Mouse (Mus musculus) intestine, embryonic 16.5 days (tissue): ENCODE measurements around the gene Retsat. TPM values are rescaled to one million over a fixed set of nuclear protein-coding genes. Genes with fewer than 3 reads are reported as not detected.

ENCODE experiments used
- ATAC-seq: fragments of 200-750 bp; cut with Nextera tagmentation; 2 replicates; pipeline ENCODE4 v1.8.0; 2017; ENCODE audit warnings: moderate TSS enrichment, moderate library complexity
- H3K27ac ChIP-seq: fragments of 300-500 bp; sonication (generic); 2 replicates; pipeline ENCODE4 v1.5.1; 2014; ENCODE audit warnings: mild to moderate bottlenecking, low read length
- H3K27me3 ChIP-seq: fragments of 300-500 bp; sonication (generic); replicated peaks from 2 replicates; pipeline ENCODE4 v1.6.1; 2014; ENCODE audit warnings: low read length, control low read depth, mixed read lengths; ENCODE audit not compliant: control insufficient read depth, insufficient read depth
- H3K36me3 ChIP-seq: fragments of 300-500 bp; sonication (generic); 2 replicates; pipeline ENCODE4 v1.6.1; 2014; ENCODE audit warnings: low read length, control low read depth; ENCODE audit not compliant: control insufficient read depth, insufficient read depth
- H3K4me1 ChIP-seq: fragments of 300-500 bp; sonication (generic); 2 replicates; pipeline ENCODE4 v1.6.1; 2014; ENCODE audit warnings: low read length, control low read depth, mixed read lengths; ENCODE audit not compliant: control insufficient read depth, insufficient read depth
- H3K4me2 ChIP-seq: fragments of 300-500 bp; sonication (generic); 2 replicates; pipeline ENCODE4 v1.6.1; 2014; ENCODE audit warnings: low read depth, low read length, control low read depth
- H3K4me3 ChIP-seq: fragments of 300-500 bp; sonication (generic); 2 replicates; pipeline ENCODE4 v1.5.1; 2014; ENCODE audit warnings: mild to moderate bottlenecking, low read length
- H3K9ac ChIP-seq: fragments of 300-500 bp; sonication (generic); 2 replicates; pipeline ENCODE4 v1.6.1; 2014; ENCODE audit warnings: low read depth, low read length
- H3K9me3 ChIP-seq: fragments of 300-500 bp; sonication (generic); 2 replicates; pipeline ENCODE4 v1.6.1; 2016; ENCODE audit warnings: low read length, control low read depth; ENCODE audit not compliant: control insufficient read depth
- WGBS: fragments of 180-500 bp; shearing (Covaris S2); extraction: QIAGEN DNeasy Blood & Tissue Kit; methylation state at CpG from one replicate; pipeline ENCODE4 v1.1.7; 2014; 5-methylcytosine and 5-hydroxymethylcytosine counted together
- polyA plus RNA-seq: library from polyadenylated mRNA; unstranded; fragments of >200 nt; fragmentation: Nextera tagmentation; extraction: Ambion mirVana; gene quantifications from 2 replicates; pipeline ENCODE4 v1.2.1, GENCODE M21; 2015

The Retsat gene
- polyA plus RNA-seq, 1 experiment from 2014 or later = 41.1 TPM

DNA sequence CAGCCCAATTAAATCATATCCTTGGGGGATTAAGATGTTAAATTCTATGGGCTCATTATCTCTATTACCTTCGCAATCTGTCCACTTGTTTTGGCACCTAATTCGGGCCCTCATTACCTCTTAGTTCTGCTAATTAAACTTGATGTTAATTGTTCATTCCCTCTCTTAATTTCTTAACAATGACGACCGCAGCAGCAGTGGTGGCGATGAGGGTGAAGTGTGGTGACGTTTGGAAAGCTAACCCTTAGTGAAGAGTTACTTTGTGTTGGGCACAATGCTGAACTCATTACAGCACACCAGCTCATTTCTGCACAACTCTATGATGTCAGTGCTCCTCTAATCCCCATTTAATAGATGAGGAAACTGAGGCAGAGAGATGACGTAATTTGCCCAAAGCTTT is 47.1 kb downstream of the Retsat start:
- no peaks in the 10 kb centered on the region for H3K27me3 ChIP-seq
- H3K4me1 ChIP-seq = no peaks in the 10 kb centered on the region
- H3K9me3 ChIP-seq = no peaks in the 10 kb centered on the region
- no peak for ATAC-seq
- H3K4me3 ChIP-seq = no peak overlapping the region
- H3K9ac ChIP-seq = no peak overlapping the region
- 91% methylated on average over 7 of the region's 7 CpGs for WGBS
- no peak overlapping the region for H3K27ac ChIP-seq
- H3K36me3 ChIP-seq = no peaks in the 10 kb centered on the region
- no peak overlapping the region for H3K4me2 ChIP-seq

GRCm38 (mm10) chr6:72647383-72647820 is 49.1 kb downstream of the Retsat start:
- Histone ChIP-seq H3K9ac (no peak overlapping the region), H3K4me2 (no peak overlapping the region), H3K27ac (no peak overlapping the region), H3K27me3 (no peaks in the 10 kb centered on the region), H3K4me1 (peaks cover 7% of the 10 kb centered on the region), H3K36me3 (no peaks in the 10 kb centered on the region), H3K4me3 (no peak overlapping the region), H3K9me3 (no peaks in the 10 kb centered on the region)
- peak; percentile 36 for ATAC-seq
- 51% methylated on average over 10 of the region's 10 CpGs for WGBS

- Histone ChIP-seq H3K9ac (no peak overlapping the region), H3K27me3 (no peaks in the 10 kb centered on the region), H3K27ac (no peak overlapping the region), H3K36me3 (no peaks in the 10 kb centered on the region), H3K4me2 (no peak overlapping the region), H3K9me3 (no peaks in the 10 kb centered on the region), H3K4me1 (peaks cover 7% of the 10 kb centered on the region), H3K4me3 (no peak overlapping the region)
- 65% methylated on average over 12 of the region's 12 CpGs for WGBS
- ATAC-seq = no peak
These were observed 49.8 kb downstream of the Retsat start for GRCm38 (mm10) chr6:72648002-72648595.

DNA sequence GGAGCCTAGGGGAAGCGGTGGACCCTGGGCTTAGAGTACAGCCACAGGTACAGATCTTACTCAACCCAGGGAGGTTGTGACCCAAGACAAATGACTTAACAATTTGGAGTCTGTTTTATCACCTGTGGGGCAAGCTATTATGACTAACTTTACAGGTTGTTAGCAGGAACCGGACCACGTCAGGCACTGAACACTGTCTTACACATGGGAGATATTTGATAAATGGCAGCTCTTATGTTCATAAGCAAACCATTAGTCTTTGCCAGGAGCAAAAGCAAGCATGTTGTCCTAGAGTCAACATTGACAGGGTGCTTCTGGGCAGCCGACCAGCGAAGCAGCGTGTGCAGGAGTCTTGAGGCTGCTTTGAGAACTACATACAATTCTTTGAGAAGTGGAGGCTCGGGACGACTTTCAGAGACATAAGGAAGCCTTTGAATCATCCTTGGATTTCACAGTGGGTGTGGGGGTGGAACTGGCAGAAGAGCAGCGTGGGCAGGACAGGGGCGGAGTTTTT is 52.1 kb downstream of the Retsat start:
- Histone ChIP-seq H3K4me3 (no peak overlapping the region), H3K27ac (no peak overlapping the region), H3K27me3 (no peaks in the 10 kb centered on the region), H3K9ac (no peak overlapping the region), H3K4me1 (peaks cover 22% of the 10 kb centered on the region), H3K4me2 (no peak overlapping the region), H3K36me3 (no peaks in the 10 kb centered on the region), H3K9me3 (no peaks in the 10 kb centered on the region)
- peak; percentile 47; the same call in 1 of the 2 replicates for ATAC-seq
- WGBS = 43% methylated on average over 10 of the region's 10 CpGs

DNA sequence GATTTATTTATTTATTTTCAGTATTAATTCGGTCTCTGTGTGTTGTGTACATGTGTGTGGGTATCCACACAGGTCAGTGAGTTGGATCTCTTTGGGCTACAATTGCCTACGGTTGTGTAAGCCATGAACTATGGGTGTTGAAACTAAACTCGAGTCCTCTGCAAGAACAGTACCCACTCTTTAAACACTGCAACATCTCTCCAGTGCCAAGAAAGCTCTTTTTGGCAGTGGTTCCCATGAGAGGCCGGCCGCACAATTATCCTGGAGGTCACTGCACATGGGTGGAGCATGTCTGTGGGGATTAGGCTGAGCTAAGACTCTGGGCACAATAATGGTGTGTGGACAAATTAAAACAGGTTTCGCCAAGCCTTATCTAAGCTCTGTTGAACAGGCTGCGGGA is 55.1 kb downstream of the Retsat start:
- Histone ChIP-seq H3K36me3 (no peaks in the 10 kb centered on the region), H3K4me1 (peaks cover 33% of the 10 kb centered on the region), H3K27ac (no peak overlapping the region), H3K9ac (no peak overlapping the region), H3K4me3 (no peak overlapping the region), H3K27me3 (no peaks in the 10 kb centered on the region), H3K9me3 (no peaks in the 10 kb centered on the region), H3K4me2 (no peak overlapping the region)
- ATAC-seq = no peak
- 63% methylated on average over 7 of the region's 7 CpGs for WGBS

GRCm38 (mm10) chr6:72654355-72654754 is 56.1 kb downstream of the Retsat start:
- 90% methylated on average over 6 of the region's 6 CpGs for WGBS
- Histone ChIP-seq H3K27ac (0 out of 2 replicates have a peak overlapping the region, but pooled peaks have one; percentile 33), H3K4me3 (no peak overlapping the region), H3K4me1 (peaks cover 35% of the 10 kb centered on the region), H3K9me3 (no peaks in the 10 kb centered on the region), H3K9ac (no peak overlapping the region), H3K36me3 (no peaks in the 10 kb centered on the region), H3K4me2 (no peak overlapping the region), H3K27me3 (no peaks in the 10 kb centered on the region)
- ATAC-seq = no peak

- H3K27ac ChIP-seq = peak overlapping the region; percentile 88
- H3K36me3 ChIP-seq = no peaks in the 10 kb centered on the region
- H3K27me3 ChIP-seq = no peaks in the 10 kb centered on the region
- H3K4me3 ChIP-seq = peak overlapping the region; percentile 33
- WGBS = 28% methylated on average over 20 of the region's 20 CpGs
- peak; percentile 79 for ATAC-seq
- H3K4me1 ChIP-seq = peaks cover 44% of the 10 kb centered on the region
- H3K9ac ChIP-seq = peak overlapping the region; percentile 50
- H3K4me2 ChIP-seq = peak overlapping the region; percentile 50
- no peaks in the 10 kb centered on the region for H3K9me3 ChIP-seq
These were observed 57.2 kb downstream of the Retsat start for GRCm38 (mm10) chr6:72655309-72656052.

- H3K9me3 ChIP-seq = no peaks in the 10 kb centered on the region
- peaks cover 44% of the 10 kb centered on the region for H3K4me1 ChIP-seq
- H3K4me2 ChIP-seq = no peak overlapping the region
- 0 out of 2 replicates have a peak, but pooled peaks have one; percentile 9 for ATAC-seq
- H3K27ac ChIP-seq = peak overlapping the region; percentile 88
- H3K36me3 ChIP-seq = no peaks in the 10 kb centered on the region
- H3K4me3 ChIP-seq = no peak overlapping the region
- 65% methylated on average over 7 of the region's 7 CpGs for WGBS
- no peak overlapping the region for H3K9ac ChIP-seq
- no peaks in the 10 kb centered on the region for H3K27me3 ChIP-seq
These were observed 57.8 kb downstream of the Retsat start for GRCm38 (mm10) chr6:72656053-72656442.

GRCm38 (mm10) chr6:72658006-72658405 is 59.7 kb downstream of the Retsat start:
- WGBS = 57% methylated on average over 3 of the region's 3 CpGs
- Histone ChIP-seq H3K27me3 (no peaks in the 10 kb centered on the region), H3K4me2 (no peak overlapping the region), H3K36me3 (no peaks in the 10 kb centered on the region), H3K9ac (no peak overlapping the region), H3K4me1 (peaks cover 54% of the 10 kb centered on the region), H3K27ac (no peak overlapping the region), H3K9me3 (no peaks in the 10 kb centered on the region), H3K4me3 (no peak overlapping the region)
- ATAC-seq = no peak
